Mouse (Mus musculus) MEL (cell line): ENCODE data around the gene Tmem26. TPM values are rescaled to one million over a fixed set of nuclear protein-coding genes. Genes with fewer than 3 reads are reported as not detected.

ENCODE experiments used
- DNase-seq: peaks from one replicate; pipeline ENCODE4 v3.0.0; 2011; ENCODE audit warnings: low read depth, low spot score
- H3K27ac ChIP-seq: 2 replicates; pipeline ENCODE4 v1.5.1; 2012; ENCODE audit warnings: low read depth, mild to moderate bottlenecking, control low read depth, low read length, moderate library complexity; ENCODE audit not compliant: control insufficient read depth
- H3K27me3 ChIP-seq, 2 experiments: fragments of 150-350 bp in 1 of 2; sonication (generic) in 1 of 2; 2 replicates each; pipeline ENCODE4 v1.6.1; 2012; ENCODE audit warnings: low read length in 2 of 2, mild to moderate bottlenecking in 2 of 2, improper control_type of control experiment in 1 of 2, moderate library complexity in 1 of 2; ENCODE audit not compliant: insufficient read depth in 2 of 2, control insufficient read depth in 1 of 2
- H3K36me3 ChIP-seq, 2 experiments: 2 replicates each; pipeline ENCODE4 v1.6.1; 2012 to 2014; ENCODE audit warnings: low read length in 2 of 2, improper control_type of control experiment in 1 of 2, inconsistent platforms in 1 of 2, mild to moderate bottlenecking in 1 of 2; ENCODE audit not compliant: insufficient read depth in 2 of 2, control insufficient read depth in 1 of 2
- H3K4me1 ChIP-seq, 2 experiments: fragments of 150-350 bp in 1 of 2; sonication (generic) in 1 of 2; 2 replicates each; pipeline ENCODE4 v1.6.1; 2012; ENCODE audit warnings: low read length in 2 of 2, improper control_type of control experiment in 1 of 2, mild to moderate bottlenecking in 1 of 2; ENCODE audit not compliant: insufficient read depth in 2 of 2, control insufficient read depth in 1 of 2
- H3K4me3 ChIP-seq, 2 experiments: fragments of 150-350 bp in 1 of 2; sonication (generic) in 1 of 2; 2 replicates each; pipeline ENCODE4 v1.5.1; 2012; ENCODE audit warnings: low read depth in 2 of 2, low read length in 2 of 2, mild to moderate bottlenecking in 2 of 2, moderate library complexity in 2 of 2, control low read depth in 1 of 2, improper control_type of control experiment in 1 of 2; ENCODE audit not compliant: control insufficient read depth in 1 of 2, insufficient read depth in 1 of 2
- H3K79me2 ChIP-seq: 2 replicates; pipeline ENCODE4 v1.6.1; 2012; ENCODE audit warnings: mild to moderate bottlenecking, low read length, moderate library complexity; ENCODE audit not compliant: control insufficient read depth, poor library complexity, insufficient read depth
- H3K9ac ChIP-seq: 2 replicates; pipeline ENCODE4 v1.6.1; 2012; ENCODE audit warnings: low read depth, mild to moderate bottlenecking, control low read depth, low read length, moderate library complexity; ENCODE audit not compliant: control insufficient read depth, poor library complexity, severe bottlenecking
- H3K9me3 ChIP-seq: fragments of 150-350 bp; sonication (generic); replicated peaks from 2 replicates; pipeline ENCODE4 v1.6.1; 2012; ENCODE audit warnings: mild to moderate bottlenecking, low read length, improper control_type of control experiment, moderate library complexity; ENCODE audit not compliant: insufficient read depth
- CHD1 ChIP-seq: IDR thresholded peaks from 2 replicates; pipeline ENCODE4 v1.6.1; 2012; ENCODE audit warnings: low read depth, mild to moderate bottlenecking, inconsistent platforms, low read length, improper control_type of control experiment
- CHD2 ChIP-seq: IDR thresholded peaks from 2 replicates; pipeline ENCODE4 v1.6.1; 2011; ENCODE audit warnings: low read length, improper control_type of control experiment
- CTCF ChIP-seq, 3 experiments: IDR thresholded peaks in 2 of 3; conservative IDR thresholded peaks in 1 of 3; 2 replicates each; pipeline ENCODE4 v1.5.1; 2011 to 2012; ENCODE audit warnings: low read length in 3 of 3, low read depth in 2 of 3, mild to moderate bottlenecking in 2 of 3, improper control_type of control experiment in 1 of 3, inconsistent platforms in 1 of 3, mixed read lengths in 1 of 3, moderate library complexity in 1 of 3; ENCODE audit not compliant: control insufficient read depth in 1 of 3, insufficient read depth in 1 of 3, poor library complexity in 1 of 3, severe bottlenecking in 1 of 3
- E2F4 ChIP-seq: IDR thresholded peaks from 2 replicates; pipeline ENCODE4 v1.6.1; 2011; ENCODE audit warnings: low read depth, low read length, improper control_type of control experiment, borderline replicate concordance
- ELF1 ChIP-seq: IDR thresholded peaks from 2 replicates; pipeline ENCODE4 v1.6.1; 2014; ENCODE audit warnings: low read depth, mild to moderate bottlenecking, inconsistent platforms, low read length, improper control_type of control experiment, moderate library complexity
- GATA1 ChIP-seq: IDR thresholded peaks from 2 replicates; pipeline ENCODE4 v1.6.1; 2011; ENCODE audit warnings: low read depth, low read length, improper control_type of control experiment
- HCFC1 ChIP-seq: IDR thresholded peaks from 2 replicates; pipeline ENCODE4 v1.6.1; 2012; ENCODE audit warnings: low read depth, mild to moderate bottlenecking, inconsistent platforms, low read length, improper control_type of control experiment, moderate library complexity
- JUND ChIP-seq: IDR thresholded peaks from 2 replicates; pipeline ENCODE4 v1.6.1; 2011; ENCODE audit warnings: low read depth, mild to moderate bottlenecking, improper control_type of control experiment, low read length
- MAFK ChIP-seq: IDR thresholded peaks from 2 replicates; pipeline ENCODE4 v1.6.1; 2011; ENCODE audit warnings: low read depth, mild to moderate bottlenecking, low read length, improper control_type of control experiment, borderline replicate concordance
- MAX ChIP-seq: IDR thresholded peaks from 2 replicates; pipeline ENCODE4 v1.6.1; 2011; ENCODE audit warnings: low read length, improper control_type of control experiment
- MEF2A ChIP-seq: IDR thresholded peaks from 2 replicates; pipeline ENCODE4 v1.6.1; 2014; ENCODE audit warnings: low read depth, mild to moderate bottlenecking, inconsistent platforms, low read length, improper control_type of control experiment; ENCODE audit not compliant: poor library complexity, insufficient replicate concordance, severe bottlenecking; ENCODE audit errors: extremely low read depth
- MXI1 ChIP-seq: IDR thresholded peaks from 2 replicates; pipeline ENCODE4 v1.6.1; 2011; ENCODE audit warnings: mild to moderate bottlenecking, low read depth, low read length, improper control_type of control experiment
- MYB ChIP-seq: IDR thresholded peaks from 2 replicates; pipeline ENCODE4 v1.6.1; 2011; ENCODE audit warnings: mild to moderate bottlenecking, low read depth, low read length, improper control_type of control experiment
- MYC ChIP-seq: IDR thresholded peaks from 2 replicates; pipeline ENCODE4 v1.6.1; 2011; ENCODE audit warnings: low read depth, mild to moderate bottlenecking, low read length, improper control_type of control experiment, moderate library complexity
- NRF1 ChIP-seq: IDR thresholded peaks from 2 replicates; pipeline ENCODE4 v1.6.1; 2014; ENCODE audit warnings: low read depth, mild to moderate bottlenecking, inconsistent platforms, low read length, improper control_type of control experiment, moderate library complexity; ENCODE audit not compliant: poor library complexity, insufficient read depth, severe bottlenecking
- POLR2A ChIP-seq, 2 experiments: IDR thresholded peaks; 2 replicates each; pipeline ENCODE4 v1.6.1; 2011 to 2012; ENCODE audit warnings: low read length in 2 of 2, mild to moderate bottlenecking in 2 of 2, control low read depth in 1 of 2, improper control_type of control experiment in 1 of 2, low read depth in 1 of 2, moderate library complexity in 1 of 2; ENCODE audit not compliant: control insufficient read depth in 1 of 2, insufficient read depth in 1 of 2, poor library complexity in 1 of 2
- POLR2AphosphoS2 ChIP-seq: IDR thresholded peaks from 2 replicates; pipeline ENCODE4 v1.6.1; 2011; ENCODE audit warnings: low read length, improper control_type of control experiment
- RCOR1 ChIP-seq: IDR thresholded peaks from 2 replicates; pipeline ENCODE4 v1.6.1; 2012; ENCODE audit warnings: low read depth, mild to moderate bottlenecking, inconsistent platforms, low read length, improper control_type of control experiment
- SMC3 ChIP-seq: IDR thresholded peaks from 2 replicates; pipeline ENCODE4 v1.6.1; 2011; ENCODE audit warnings: low read depth, low read length, improper control_type of control experiment
- TAL1 ChIP-seq: IDR thresholded peaks from 2 replicates; pipeline ENCODE4 v1.6.1; 2012; ENCODE audit warnings: mild to moderate bottlenecking, inconsistent platforms, low read length, moderate library complexity, mixed read lengths
- TBP ChIP-seq: IDR thresholded peaks from 2 replicates; pipeline ENCODE4 v1.8.0; 2011; ENCODE audit warnings: low read depth, low read length, improper control_type of control experiment
- USF1 ChIP-seq: IDR thresholded peaks from 2 replicates; pipeline ENCODE4 v1.6.1; 2014; ENCODE audit warnings: low read depth, mild to moderate bottlenecking, inconsistent platforms, low read length, improper control_type of control experiment, moderate library complexity
- ZC3H11A ChIP-seq: IDR thresholded peaks from 2 replicates; pipeline ENCODE4 v1.6.1; 2012; ENCODE audit warnings: low read depth, mild to moderate bottlenecking, inconsistent platforms, low read length, improper control_type of control experiment
- polyA plus RNA-seq, 2 experiments: library from polyadenylated mRNA; stranded (reverse) in 1 of 2; unstranded in 1 of 2; fragments of >175 nt in 1 of 2; fragments of >200 nt in 1 of 2; gene quantifications; 2 replicates each; pipeline versions ENCODE4 v1.2.1 to v1.2.4; 2012; ENCODE audit warnings: low replicate concordance in 2 of 2, low read depth in 1 of 2; ENCODE audit not compliant: insufficient read length in 2 of 2, insufficient read depth in 1 of 2, missing spikeins in 1 of 2
- total RNA-seq: library from RNA; depleted of rRNA; stranded (reverse); fragments of 300-350 nt; gene quantifications from 2 replicates; pipeline ENCODE4 v1.2.3, GENCODE M21; 2012; rRNA removed

Gene Tmem26
- total RNA-seq (not detected in 2 replicates), polyA plus RNA-seq (not detected)

- Histone ChIP-seq H3K36me3 (no peaks in the 10 kb centered on the region), H3K4me3 (no peak within 1 kb of the TSS)
Observed at GRCm38 (mm10) chr10:68723568-68724360, at the start of gene Tmem26. Gene Tmem26 (plus strand): TSS chr10:68723646.

GRCm38 (mm10) chr10:68678678-68679077 is 44.8 kb upstream of the Tmem26 start:
- Histone ChIP-seq H3K79me2 (no peaks in the 10 kb centered on the region), H3K36me3 (no peaks in the 10 kb centered on the region), H3K27me3 (no peaks in the 10 kb centered on the region), H3K4me1 (no peaks in the 10 kb centered on the region), H3K9ac (no peak overlapping the region), H3K27ac (no peak overlapping the region), H3K9me3 (no peaks in the 10 kb centered on the region), H3K4me3 (no peak overlapping the region)
- TF ChIP-seq MYC (no peak), TAL1 (no peak), JUND (no peak), MXI1 (no peak), MYB (no peak), CTCF (IDR thresholded peaks at IDR 0.05 in 2 of 3, conservative IDR thresholded peaks at IDR 0.05 in 1 of 3; ENCODE audit: control insufficient read depth in 1 of 3, insufficient read depth in 1 of 3, low read depth in 2 of 3, low read length in 3 of 3, poor library complexity in 1 of 3, severe bottlenecking in 1 of 3) (no peak), SMC3 (no peak), CHD1 (no peak), POLR2AphosphoS2 (no peak), MAX (no peak), POLR2A (IDR thresholded peaks at IDR 0.05; ENCODE audit: control insufficient read depth in 1 of 2, insufficient read depth in 1 of 2, low read depth in 1 of 2, low read length in 2 of 2, poor library complexity in 1 of 2) (no peak)
- no peak for DNase-seq

More at GRCm38 (mm10) chr10:68723568-68724360, at the start of gene Tmem26:
- DNase-seq = no peak
- H3K27ac ChIP-seq = no peak within 1 kb of the TSS
- no peaks in the 10 kb centered on the region for H3K79me2 ChIP-seq
- no peaks in the 10 kb centered on the region for H3K4me1 ChIP-seq
- no peaks in the 10 kb centered on the region for H3K9me3 ChIP-seq
- no peak within 1 kb of the TSS for H3K9ac ChIP-seq
- TF ChIP-seq CTCF (IDR thresholded peaks at IDR 0.05 in 2 of 3, conservative IDR thresholded peaks at IDR 0.05 in 1 of 3; ENCODE audit: control insufficient read depth in 1 of 3, insufficient read depth in 1 of 3, low read depth in 2 of 3, low read length in 3 of 3, poor library complexity in 1 of 3, severe bottlenecking in 1 of 3) (no peak), ELF1 (no peak), CHD2 (no peak), POLR2A (IDR thresholded peaks at IDR 0.05; ENCODE audit: control insufficient read depth in 1 of 2, insufficient read depth in 1 of 2, low read depth in 1 of 2, low read length in 2 of 2, poor library complexity in 1 of 2) (no peak), MEF2A (no peak), TBP (no peak), NRF1 (no peak), ZC3H11A (no peak), GATA1 (no peak), RCOR1 (no peak), MXI1 (no peak), MAFK (no peak), HCFC1 (no peak), E2F4 (no peak), USF1 (no peak), MYB (no peak)
- TF ChIP-seq, all 39 proteins: peak for 0
- no peaks in the 10 kb centered on the region for H3K27me3 ChIP-seq
